Mouse (Mus musculus): ENCODE data around the gene Scgb1b27.
"Not testable (repeated sequence)": the region's sequence is repeated elsewhere in the genome, so short reads cannot be mapped to it uniquely, and the experiment has no call there.

Gene Scgb1b27

GRCm38 (mm10) chr7:34021183-34021582 lies at the start of gene Scgb1b27:
Scgb1b27 (plus strand) TSS chr7:34021483.
- not testable (repeated sequence) for DNase-seq

GRCm38 (mm10) chr7:33982281-33982680 lies 39.0 kb upstream of the Scgb1b27 start:
- peak; percentile 4 to 58 for DNase-seq

GRCm38 (mm10) chr7:34013842-34014241 lies 7.4 kb upstream of the Scgb1b27 start, which contains the start of gene Scgb2b27:
Scgb2b27 (minus strand) TSS chr7:34013942.
- DNase-seq: no peak

- DNase-seq: no peak
Observed at GRCm38 (mm10) chr7:34025641-34026040, 4.4 kb downstream of the Scgb1b27 start.

- DNase-seq: not testable (repeated sequence)
Observed at GRCm38 (mm10) chr7:34027202-34027601, 5.9 kb downstream of the Scgb1b27 start.

GRCm38 (mm10) chr7:34030026-34030425 lies 8.7 kb downstream of the Scgb1b27 start:
- no peak for DNase-seq

GRCm38 (mm10) chr7:34034579-34034978 lies 13.3 kb downstream of the Scgb1b27 start:
- not testable (repeated sequence) for DNase-seq

GRCm38 (mm10) chr7:34036076-34036815 lies 15.0 kb downstream of the Scgb1b27 start:
- peak; percentile 5 to 17 for DNase-seq

GRCm38 (mm10) chr7:34068132-34068531 lies 46.8 kb downstream of the Scgb1b27 start:
- DNase-seq: not testable (repeated sequence)

Measured in kidney, adult 8-10 months (tissue).